Mouse (Mus musculus) gastrocnemius, postnatal 4 days (tissue): ENCODE measurements around the gene Sorbs2. TPM values are rescaled to one million over a fixed set of nuclear protein-coding genes. Genes with fewer than 3 reads are reported as not detected.

Experiments used
- DNase-seq, 2 experiments: peaks; one replicate each; pipeline ENCODE4 v3.0.0; 2021 to 2022; ENCODE audit warnings: low spot score in 2 of 2, mixed read lengths in 2 of 2
- total RNA-seq, 2 experiments: library from RNA; stranded (reverse); gene quantifications; 2 replicates each; pipeline ENCODE4 v1.2.3; 2021

The Sorbs2 gene
- total RNA-seq, 2 experiments from 2014 or later = 40.0 to 48.1 TPM

DNA sequence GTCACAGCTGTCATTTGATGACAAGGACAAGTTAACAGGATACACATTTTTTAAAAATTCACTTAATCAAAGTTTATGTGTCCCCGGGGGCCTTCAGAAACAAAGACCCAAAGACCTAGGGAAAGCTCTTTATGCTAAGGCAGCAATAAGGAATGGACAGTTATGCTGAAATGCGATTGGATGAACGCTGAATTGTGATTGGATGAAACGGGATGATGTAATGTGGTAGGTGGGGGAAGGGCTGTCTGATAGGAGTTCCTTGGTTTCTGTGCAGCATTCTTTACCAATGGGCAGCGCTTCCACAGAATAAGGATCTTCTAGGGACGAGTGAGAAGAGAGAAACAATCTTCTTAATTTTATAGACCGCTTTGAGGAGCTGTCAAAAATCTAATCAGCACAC lies 108.0 kb downstream of the Sorbs2 start:
- DNase-seq = no peak

DNA sequence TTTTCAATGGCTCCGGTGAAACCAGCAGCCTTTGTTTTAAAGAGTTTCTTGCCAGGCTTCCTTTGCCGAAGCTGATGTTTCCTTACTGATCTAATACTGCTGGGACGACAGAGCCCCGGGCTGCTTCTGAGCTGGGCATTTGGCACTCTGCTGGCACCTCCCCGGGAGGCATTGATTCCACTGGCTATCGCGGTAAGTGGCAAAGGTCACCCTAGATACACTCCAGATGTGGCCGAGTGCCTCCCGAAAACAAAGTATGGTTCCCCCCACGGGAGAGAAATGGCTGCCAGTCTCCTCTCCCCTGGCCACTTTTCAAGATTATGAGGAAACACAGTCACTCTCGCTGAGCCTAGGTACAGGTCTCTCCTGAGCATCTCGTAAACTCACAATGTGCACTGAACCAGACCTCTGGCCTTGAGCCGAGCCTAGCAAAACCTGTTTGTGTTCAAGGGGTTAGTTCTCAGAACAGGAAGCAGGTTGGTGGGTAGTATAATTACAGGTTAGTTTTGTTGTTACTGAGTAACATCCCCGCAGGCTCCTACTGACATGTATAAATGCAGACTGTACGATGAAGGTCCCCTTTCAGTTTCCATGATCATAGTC lies 114.1 kb downstream of the Sorbs2 start:
- DNase-seq = no peak

DNA sequence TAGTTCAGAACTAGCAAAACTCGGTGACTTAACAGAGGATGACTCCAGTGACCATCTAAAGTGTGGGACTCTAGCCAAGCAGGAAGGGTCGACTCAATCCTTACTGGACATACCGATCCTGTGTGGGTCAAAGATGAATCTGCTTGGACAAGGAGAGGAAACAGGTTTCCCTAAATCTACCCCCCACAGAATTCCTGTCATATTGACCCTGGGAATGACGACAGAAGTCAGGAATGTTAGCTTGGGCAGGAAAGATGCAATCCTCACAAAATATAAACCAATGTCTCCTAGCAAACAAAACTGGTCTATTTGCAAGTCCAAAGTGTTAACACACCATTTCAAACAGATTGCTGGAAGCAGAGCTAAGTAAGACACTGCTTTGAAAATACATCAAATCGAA lies 118.8 kb downstream of the Sorbs2 start:
- DNase-seq = no peak

DNA sequence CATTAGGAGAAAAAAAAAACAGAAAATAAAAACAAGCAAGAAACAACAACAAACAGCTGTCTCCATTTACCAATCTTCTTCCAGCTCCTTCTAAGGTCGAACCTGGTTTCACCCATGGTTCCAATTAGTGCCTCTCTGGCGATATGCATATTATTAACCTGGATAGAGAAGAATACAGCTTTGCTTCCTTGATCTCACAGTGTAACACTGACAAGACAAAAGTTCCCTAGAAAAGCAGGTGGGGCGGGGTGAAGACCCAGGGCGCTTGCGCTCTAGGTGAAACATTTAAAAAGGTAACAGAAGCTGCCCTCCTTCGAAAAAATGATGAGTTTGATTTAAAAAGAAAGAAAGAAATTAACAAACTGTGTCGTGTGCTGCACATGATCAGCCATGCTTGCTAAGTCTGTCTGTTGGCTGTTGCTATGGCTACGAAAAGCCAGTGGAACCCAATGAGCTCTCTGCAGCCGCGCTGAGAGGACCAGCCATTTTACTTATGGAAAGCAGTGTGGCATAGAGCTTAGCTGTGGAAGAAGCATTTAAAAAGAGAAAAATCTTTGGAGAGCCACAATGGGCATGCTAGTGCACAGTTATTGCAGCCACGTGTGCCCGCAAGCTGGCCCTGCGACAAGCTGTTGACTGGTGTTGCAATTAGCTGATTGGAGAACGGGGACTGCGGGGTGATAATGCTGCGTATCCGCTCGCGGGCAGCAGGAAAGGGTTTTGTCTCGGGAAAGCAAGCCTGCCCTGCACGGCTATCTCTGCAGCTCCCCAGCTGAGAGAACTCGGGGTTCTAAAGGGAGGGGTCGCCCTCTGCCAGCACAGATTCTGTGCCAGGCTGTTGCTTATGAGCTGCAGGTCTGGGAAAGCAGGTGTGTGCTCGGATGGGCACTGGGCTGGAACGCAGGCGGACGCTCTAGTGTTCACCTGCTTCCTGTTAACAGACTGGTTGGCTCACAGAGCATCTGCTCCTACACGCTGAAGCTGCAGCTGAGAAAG lies 120.0 kb downstream of the Sorbs2 start:
- DNase-seq = peak in 1 of 2 experiments; percentile 26

DNA sequence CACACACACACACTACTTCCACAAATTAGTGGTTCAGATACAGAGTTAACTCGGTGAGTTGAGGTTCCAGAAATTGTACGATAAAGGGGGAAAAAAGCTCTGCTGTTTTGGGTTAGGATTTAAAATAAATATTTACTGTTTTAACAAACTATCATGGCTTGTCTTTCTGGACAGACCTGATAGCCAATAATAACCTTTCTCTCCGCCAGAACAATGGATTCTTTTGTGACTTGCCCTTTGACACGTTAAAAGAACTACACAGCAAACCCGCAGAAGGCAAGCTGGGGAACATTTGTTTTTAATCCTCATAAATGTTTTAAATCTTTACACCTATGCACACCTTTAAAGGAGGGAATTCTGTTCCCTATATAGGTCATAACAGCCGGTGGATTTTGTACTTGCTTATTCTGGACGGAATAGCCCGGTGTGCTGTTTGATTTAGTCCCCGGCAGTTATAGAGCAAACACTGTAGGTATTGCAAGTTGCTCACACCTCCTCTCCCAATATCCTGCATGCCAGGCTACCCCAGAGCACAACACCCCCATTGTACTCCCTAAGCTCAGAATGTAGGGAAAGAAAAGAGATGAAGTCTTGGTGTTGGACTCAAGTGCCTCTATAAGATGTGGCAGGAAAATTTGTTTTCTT lies 121.0 kb downstream of the Sorbs2 start:
- no peak for DNase-seq

DNA sequence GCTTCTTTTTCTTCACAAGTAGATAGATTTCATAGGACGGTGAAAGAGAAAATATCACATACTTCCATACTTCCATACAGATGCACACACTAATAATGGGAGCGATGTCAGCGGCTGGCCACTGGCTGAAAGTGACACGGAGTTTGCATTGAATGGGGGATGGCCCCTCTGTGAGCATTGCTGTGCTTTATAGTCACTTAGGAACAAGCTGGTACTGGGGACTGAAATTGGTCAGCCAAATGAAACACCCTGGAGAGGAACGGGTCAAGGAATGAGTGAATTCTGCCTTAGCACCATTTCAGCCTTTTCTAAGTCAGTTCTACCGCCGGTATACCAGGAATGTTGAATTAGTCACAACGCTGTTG lies 121.5 kb downstream of the Sorbs2 start:
- no peak for DNase-seq

DNA sequence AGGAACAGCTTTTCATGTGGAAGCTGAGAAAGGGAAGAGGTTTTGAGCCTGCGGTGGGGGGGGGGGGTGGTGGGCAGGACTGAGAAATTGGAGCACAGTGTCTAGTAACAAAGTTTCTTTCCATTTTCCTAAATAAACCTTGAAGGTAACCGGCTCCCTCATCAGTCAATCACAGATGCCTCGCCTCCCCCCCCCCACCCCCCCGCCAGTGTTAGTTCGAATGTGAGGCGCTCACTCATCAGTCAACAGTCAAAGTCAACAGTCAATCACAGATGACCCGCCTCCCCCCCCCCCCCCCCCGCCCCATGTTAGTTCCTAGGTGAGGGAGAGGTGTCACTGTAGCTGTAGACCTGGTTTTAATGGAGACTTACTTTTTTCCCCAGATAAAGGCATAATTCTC lies 123.4 kb downstream of the Sorbs2 start:
- no peak for DNase-seq

DNA sequence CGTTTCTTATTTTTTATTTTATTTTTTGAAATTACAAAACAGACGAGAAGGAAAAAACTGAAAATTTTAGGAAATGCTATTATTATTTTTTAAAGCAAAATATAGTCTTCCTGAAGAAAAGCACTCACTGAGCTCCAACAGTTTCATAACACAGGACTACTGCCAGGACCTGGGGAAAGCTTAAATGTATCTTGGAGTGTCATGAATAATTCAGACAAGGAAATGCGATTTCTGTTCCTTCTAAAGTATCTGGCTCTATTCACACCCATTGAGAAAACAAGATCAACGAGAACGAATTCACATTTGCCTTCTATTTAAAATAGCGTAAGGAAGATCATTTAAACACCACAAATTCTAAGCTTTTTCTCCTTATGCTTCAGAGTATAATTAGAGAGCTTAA lies 127.6 kb downstream of the Sorbs2 start:
- no peak for DNase-seq

DNA sequence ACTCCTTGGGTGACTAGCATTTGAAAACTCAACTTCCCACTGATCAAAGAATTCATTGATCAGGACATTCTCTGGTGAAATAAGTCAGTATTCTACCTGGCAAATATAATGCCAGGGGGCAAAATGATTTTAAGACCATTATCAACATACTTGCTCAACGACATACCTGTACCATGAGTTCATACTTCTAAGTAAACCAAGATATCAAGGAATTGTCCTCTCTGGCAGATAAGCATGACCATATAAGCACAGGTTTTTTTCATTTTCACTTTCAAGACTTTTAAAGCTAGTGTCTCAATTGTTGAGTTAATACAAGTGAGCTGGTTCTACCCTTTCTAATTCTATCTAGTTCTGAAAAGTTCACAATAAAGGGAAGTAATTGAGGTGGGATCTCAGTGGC lies 130.2 kb downstream of the Sorbs2 start:
- no peak for DNase-seq

DNA sequence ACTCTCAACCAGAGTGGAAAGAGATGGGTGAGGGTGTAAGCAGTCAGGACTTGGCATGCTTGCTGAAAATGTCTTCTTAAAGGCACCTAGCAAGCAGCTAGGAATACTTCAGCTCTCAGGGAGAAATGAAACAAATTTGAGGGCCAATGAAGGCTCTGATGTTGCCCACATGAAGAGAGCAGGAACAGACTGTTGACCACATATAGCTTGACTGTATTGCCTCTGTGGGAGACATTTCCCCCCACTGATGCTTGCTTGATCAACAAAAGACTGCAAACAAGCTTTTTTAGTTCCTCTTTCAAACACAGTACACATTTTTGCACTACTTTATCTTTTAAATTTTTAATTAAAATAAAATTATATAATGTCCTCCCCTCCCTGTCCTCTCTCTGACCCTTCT lies 131.9 kb downstream of the Sorbs2 start:
- no peak for DNase-seq

DNA sequence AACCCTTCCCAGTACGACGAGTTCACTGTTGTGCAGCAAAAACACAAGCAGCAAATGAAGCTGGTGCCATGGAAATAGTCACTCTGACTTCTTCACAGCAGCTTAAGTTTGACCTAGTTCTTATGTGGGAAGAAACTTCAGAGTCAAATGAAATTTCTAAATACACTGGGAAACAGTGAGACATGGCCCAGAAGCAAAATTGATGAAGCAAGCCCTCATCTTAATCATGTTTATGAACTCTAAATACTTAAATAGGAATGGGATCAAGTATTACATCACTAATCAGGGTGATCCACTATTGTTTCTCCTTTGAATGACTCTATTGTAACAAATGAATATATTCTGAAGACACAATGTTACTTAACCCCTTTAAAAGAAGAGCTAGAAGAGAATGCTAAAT lies 137.1 kb downstream of the Sorbs2 start:
- DNase-seq = no peak

DNA sequence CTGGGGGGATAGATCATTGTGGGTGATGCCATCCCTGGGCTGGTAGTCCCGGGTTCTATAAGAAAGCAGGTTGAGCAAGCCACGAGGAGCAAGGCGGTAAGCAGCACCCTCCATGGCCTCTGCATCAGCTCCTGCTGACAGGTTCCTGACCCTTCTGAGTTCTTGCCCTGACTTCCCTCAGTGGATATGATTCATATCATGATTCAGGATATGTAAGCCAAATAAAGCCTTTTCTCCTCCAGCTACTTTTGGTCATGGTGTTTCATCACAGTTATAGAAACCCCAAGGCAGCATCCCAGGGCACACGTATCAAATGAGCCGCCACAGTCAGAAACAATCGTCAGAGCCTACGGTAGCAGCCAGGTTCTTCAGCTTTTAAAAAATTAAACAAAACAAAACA lies 141.5 kb downstream of the Sorbs2 start:
- DNase-seq = no peak

DNA sequence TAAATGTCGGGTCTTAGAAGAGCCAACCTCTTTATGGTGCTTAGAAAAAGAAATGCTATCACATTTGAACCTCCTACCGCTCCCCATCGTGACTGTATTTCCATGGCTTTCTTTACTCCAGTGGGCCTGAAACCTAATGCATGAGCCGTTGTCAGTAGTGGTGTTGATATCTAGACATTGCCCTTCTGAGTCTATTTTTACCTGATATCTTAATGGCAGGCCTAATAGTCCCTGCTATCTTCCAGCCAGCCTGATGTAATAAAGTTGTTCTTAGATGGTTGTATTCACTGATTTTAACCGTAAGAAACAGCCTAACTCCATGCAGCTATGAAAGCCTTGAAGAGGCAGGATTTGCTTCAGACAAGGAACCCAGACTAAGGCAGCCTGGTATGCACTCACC lies 142.4 kb downstream of the Sorbs2 start:
- no peak for DNase-seq

DNA sequence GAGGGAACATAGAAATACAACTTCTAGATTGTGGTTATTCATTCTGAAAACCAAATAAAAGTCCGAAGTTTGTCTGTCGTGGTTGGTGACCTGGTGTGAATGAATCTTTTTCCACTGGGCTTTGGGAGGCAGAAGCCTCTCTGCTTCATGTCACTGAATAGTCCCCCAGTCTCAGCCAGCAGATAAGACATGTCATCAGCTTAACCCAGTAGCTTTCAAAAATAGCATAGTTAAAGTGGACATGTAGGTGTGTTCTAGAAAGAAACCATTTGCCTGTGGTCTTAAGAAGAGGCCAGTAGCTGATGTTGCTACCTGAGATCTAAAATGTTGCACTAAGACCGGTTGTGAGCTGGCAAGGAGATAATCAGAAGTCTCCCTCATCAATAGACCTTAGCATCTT lies 150.4 kb downstream of the Sorbs2 start:
- no peak for DNase-seq

DNA sequence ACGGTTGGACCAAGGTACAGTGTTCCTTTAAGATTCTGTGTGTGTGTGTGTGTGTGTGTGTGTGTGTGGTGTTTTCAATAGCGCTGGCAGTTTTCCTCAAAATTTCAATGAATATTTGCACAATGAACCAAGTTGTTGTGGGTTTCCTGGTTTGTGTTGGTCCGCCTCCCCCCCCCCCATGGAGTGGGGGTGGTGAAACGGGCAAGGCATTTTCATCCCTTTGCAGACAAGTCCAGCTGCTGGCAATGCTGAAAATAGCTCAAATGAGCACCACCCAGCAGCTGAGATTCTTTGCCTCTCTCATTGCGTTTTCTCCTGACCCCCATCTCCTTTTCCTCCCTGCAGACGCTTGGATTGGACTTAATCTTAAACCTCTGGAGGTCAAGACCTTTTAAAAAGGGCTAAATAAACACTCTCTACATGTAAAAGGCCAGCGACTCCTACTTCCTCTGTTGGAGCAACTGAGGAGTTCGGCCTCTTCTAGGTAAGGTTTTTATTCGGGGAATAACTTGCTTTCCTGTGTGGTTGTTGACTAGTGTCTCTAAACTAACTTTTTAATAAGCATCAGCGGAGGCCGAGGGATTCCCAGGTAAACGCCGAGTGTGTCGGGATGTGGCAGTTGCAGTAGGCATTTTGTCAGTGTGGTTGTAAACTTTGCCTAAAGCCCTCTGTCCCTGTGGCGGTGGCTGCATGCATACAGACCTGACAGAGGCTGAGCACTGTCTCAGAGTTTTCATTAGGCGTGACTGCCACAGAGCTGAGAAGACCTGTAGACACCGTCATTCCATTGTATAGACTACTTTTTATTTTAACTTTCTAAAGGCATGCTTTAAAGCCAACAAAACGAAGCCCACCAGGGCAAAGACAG lies 151.1 kb downstream of the Sorbs2 start:
- no peak for DNase-seq

DNA sequence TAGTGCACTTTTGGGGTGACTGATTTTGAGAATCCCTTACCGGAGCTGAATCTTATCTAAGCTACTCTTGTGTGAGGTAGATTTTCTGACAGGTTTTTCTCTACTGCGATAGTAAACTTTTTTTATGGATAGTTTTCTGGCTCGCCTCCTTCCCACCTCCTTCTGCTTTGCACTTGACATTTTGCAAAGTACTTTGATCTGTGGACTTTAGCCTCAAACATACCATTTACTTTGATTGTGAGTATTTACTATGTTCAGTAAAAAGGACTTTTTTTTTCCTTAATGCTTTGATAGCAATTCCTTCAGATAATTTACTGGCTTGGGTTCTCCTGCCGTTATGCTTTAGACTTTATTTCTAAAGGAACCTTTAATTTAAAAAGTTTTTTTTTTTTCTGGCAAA lies 151.9 kb downstream of the Sorbs2 start:
- no peak for DNase-seq

DNA sequence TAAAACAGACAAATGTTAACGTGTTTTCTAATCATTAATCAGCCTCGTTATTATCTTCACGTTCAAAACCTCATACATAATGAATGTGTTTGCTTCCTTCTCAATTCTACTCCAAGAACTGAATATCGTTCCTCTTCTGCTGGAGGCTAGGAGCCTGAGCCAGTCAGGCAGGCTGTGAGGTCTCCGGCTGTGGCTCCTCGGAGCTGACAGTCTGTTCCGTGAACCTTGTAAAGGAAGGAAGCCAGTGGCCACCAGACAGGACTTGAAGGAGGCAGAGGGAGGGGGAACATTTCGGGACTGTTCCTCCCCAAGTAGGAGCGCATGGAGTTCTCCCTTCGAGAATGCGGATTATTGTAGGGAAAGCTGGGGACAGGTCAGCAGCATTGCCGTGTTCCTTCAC lies 153.0 kb downstream of the Sorbs2 start:
- no peak for DNase-seq

DNA sequence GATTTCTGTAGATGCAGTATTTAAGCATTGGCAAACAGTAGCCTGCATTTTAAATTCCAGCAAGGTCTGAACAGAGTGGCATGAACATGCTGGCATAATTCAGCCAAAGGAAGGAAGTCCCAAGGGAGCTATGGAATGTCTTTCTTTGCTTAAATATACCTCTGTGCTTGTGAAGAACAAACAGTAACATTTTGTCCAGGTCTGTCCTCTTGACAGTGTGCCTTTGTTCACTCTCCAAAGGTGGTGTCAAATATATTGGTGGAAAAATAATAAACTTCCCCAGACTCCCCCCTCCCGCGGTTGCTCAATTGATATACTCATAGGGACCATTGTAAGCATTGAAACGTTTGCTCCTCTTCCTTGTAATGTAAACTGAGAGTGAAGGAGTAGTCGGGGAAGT lies 154.0 kb downstream of the Sorbs2 start:
- no peak for DNase-seq

DNA sequence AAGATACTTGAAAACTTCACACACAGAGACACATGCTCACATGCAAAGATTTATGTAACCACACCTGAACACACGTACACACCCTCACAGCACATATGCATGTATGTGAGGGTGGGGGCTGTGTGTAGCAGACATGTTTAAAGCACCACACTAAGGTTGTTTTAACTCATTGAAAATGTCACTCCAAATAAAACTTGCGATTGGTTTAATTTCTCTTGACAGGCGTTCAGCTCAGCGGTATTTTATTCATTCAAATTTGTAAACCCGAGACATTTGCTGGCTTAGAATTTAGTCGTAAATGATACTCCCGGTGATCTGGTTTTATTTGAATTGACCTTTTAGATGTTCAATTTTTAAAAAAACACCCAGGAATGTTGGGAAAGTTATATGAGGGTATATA lies 158.6 kb downstream of the Sorbs2 start:
- no peak for DNase-seq

DNA sequence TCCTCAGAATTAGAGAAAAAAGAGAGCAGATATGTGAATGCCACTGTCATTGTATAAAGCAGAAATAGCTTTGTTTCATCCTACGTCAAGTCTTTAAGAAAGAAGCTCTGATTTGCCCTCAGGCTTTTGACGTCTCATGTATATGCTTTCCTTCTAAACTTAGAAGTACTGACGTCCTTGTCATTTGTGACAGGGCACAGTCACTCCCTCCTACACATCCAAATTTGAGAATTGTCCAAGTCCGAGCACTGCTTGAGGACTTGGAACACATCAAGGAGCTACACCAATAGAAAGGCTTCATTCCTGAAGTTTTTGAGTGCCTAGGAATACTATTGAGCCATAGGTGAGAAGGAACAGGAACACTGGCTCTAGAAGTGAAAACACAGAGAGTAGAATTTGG lies 165.6 kb downstream of the Sorbs2 start:
- DNase-seq = no peak

DNA sequence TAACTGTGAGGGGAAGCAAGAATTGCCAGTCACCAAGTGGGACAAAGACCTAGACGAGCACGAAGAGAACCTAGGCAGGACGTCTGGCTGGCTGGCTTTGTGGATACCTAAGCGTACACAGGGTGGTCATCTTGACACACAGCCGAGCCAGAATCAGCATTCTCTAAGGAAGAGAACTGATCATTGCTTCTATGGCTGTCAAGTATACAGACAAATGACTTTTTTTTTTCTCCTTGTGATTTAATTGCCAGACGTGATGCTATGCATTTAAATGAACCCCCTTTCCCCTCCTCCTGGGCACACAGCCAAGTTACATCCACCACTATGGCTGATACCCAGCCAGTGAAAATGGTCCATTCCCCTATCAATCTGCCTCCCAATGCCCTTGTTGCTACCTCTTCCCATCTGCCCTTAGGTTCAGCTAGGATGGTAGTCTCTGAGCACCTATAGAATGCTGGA lies 168.3 kb downstream of the Sorbs2 start:
- DNase-seq = no peak
